Mouse (Mus musculus): Measurements from ENCODE around the gene Ddx5.
"Not testable (repeated sequence)": the region's sequence is repeated elsewhere in the genome, so short reads cannot be mapped to it uniquely, and the experiment has no call there.

Gene Ddx5

DNA sequence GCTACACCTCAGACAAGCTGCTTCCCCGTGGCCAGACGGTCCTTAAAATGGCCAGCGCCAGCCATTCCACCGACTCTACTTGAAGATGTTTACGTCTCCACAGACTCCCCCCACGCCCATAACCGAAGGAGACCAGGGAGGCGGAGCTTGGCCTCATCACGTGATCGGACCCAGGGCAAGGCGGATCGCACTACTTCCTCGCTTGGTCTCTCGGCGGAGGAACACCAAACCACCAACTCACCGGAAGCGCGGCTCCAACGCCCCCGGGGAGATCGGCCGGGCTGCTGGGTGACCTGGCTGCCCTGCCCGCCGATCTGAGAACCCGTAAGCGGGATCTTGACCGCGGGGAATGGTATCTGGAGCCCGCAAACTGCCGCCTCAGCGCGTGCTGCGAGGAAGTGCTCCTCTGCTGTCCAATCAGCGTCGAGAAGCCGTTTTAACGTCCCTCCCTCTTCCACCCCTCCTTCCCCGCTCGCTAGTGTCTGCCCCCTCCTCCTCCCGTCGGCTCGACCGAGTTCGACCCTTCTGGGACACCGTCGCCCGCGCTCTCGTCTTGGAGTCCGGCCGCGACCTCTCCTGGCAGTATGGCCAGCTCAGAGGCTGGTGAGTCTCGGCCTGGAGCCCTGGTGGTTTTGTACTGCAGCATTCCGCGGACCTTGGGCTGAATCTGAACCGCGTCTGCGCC lies at the start of gene Ddx5, which contains the start of gene Cep95:
Gene Ddx5, minus strand, starts transcription at position 411 of the 685 bp plus-strand sequence.
Gene Cep95, plus strand, starts transcription at position 478 of the 685 bp plus-strand sequence.
- peak; percentile 98 for DNase-seq (ENCODE audit: low read depth, low spot score)

DNA sequence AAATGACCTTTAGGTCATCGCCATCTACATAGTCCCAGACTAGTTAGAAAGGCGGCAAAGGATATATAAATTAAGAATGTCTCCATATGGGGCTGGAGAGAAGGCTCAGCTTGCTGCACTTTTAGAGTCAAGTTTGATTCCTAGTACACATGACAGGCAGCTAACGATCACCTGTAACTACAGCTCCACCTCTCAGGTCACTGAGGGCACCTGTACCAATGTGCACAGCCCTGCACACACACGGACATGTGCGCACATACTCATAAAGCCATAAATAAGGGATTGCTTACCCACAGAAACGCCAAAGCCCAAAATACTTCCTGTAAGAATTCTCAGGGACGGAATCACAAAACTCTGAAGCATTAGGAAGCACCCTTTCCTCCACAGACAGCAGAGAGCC lies 39.1 kb upstream of the Ddx5 start:
- DNase-seq (ENCODE audit: low read depth, low spot score): no peak

DNA sequence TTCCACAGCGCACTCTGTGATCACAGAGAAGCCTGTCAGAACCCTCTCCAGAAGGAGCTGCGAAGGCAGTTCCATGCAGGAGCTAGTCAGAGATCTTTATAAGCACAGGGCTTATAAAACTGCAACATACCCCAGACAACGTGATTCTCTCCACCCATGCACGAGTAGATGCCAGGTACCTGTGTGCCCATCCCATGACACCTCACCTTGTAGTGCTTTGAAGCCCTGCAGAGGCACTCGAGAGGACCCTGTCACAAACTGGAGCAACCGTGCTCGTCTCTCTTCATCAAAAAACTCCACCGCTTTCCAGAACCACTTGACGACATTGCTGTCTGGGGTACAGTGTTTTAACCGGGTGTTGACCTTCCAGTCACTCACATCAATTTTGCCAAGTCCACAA lies 35.4 kb upstream of the Ddx5 start:
- DNase-seq (ENCODE audit: low read depth, low spot score): no peak

DNA sequence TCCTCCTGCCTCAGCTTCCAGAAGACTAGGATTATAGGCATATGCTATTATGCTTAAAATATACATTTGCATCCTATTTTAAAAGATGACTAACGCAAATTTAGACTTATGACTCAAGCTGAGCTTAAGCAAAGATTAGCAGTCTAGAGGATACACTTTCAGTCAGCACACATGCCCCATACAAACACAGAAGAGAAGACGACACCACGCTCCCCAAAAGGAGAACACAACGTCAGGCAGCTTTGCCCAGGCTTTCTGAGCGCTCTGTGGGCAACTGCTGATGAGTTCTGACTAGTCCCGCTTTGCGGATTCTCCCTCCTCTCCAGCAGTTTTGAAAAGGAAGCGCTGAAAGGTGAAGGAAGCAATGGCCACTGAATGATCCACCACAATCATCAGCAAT lies 34.8 kb upstream of the Ddx5 start:
- DNase-seq (ENCODE audit: low read depth, low spot score): no peak

GRCm38 (mm10) chr11:106822911-106823310 lies 33.9 kb upstream of the Ddx5 start:
- DNase-seq (ENCODE audit: low read depth, low spot score): no peak

DNA sequence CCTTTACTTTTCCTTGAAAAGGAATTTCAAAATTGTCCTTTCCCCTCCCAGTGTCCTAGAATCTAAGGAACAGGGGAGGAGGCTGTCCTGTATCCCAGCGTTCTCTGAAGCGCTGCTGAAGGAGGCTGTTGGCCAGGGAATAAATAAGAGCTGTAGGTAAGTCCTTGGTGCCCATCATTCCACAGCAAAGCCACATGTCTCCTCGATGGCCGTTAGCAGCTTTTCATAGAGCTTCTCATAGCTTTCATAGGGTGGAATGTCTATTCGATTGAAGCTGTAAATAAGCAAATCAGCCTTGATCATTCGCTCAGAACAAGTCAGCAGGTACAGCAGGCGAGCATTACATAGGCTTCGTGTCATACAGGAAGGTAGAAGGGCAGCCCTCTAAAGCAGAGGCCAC lies 33.5 kb upstream of the Ddx5 start:
- no peak for DNase-seq (ENCODE audit: low read depth, low spot score)

GRCm38 (mm10) chr11:106821397-106821796 lies 32.4 kb upstream of the Ddx5 start:
- no peak for DNase-seq (ENCODE audit: low read depth, low spot score)

GRCm38 (mm10) chr11:106820972-106821371 lies 32.0 kb upstream of the Ddx5 start:
- DNase-seq (ENCODE audit: low read depth, low spot score): peak; percentile 44

DNA sequence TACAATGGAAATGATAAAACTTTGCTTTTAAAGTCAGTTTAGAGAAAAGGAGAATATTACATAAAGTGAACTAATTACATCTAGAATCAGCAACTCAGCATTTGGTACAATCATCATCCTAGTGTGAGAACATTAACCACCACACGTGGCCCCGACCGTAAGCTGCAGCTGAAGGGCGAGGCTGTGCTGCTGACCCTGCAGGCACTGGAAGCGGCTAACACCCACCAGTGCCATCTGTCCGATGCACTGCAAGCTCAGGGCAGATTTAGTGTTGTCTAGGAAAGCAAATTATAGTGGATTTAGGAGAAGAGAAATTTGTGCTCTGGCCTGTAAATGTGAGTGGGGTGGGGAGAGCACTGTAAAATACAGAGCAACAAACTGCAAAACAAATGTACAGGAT lies 31.3 kb upstream of the Ddx5 start:
- DNase-seq (ENCODE audit: low read depth, low spot score): no peak

- DNase-seq (ENCODE audit: low read depth, low spot score): no peak
Measured at GRCm38 (mm10) chr11:106819595-106819994, 30.6 kb upstream of the Ddx5 start.

DNA sequence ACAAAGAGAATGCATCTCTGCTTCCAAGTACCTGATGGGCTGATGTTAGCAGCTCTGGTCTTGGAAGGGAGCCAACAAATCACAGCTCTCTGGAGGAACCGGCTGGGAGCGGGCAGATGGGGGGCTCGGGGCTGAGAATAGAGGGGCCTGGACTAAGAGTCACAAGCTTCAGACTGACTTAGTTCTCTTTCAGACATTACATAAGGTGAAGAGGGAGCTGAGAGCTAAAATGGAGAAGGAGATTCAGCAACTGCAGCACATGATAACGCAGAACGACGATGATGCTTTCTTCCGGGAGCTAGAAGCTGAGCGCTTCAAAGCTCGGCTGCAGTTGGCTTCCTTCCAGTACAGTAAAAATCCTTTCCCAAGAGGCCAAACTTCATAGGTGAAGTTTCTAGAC lies 29.4 kb upstream of the Ddx5 start:
- no peak for DNase-seq (ENCODE audit: low read depth, low spot score)

GRCm38 (mm10) chr11:106817808-106818207 lies 28.8 kb upstream of the Ddx5 start:
- no peak for DNase-seq (ENCODE audit: low read depth, low spot score)

- no peak for DNase-seq (ENCODE audit: low read depth, low spot score)
Measured at GRCm38 (mm10) chr11:106817156-106817555, 28.2 kb upstream of the Ddx5 start.

GRCm38 (mm10) chr11:106816316-106816715 lies 27.3 kb upstream of the Ddx5 start:
- no peak for DNase-seq (ENCODE audit: low read depth, low spot score)

- DNase-seq (ENCODE audit: low read depth, low spot score): no peak
Measured at GRCm38 (mm10) chr11:106815761-106816160, 26.8 kb upstream of the Ddx5 start.

DNA sequence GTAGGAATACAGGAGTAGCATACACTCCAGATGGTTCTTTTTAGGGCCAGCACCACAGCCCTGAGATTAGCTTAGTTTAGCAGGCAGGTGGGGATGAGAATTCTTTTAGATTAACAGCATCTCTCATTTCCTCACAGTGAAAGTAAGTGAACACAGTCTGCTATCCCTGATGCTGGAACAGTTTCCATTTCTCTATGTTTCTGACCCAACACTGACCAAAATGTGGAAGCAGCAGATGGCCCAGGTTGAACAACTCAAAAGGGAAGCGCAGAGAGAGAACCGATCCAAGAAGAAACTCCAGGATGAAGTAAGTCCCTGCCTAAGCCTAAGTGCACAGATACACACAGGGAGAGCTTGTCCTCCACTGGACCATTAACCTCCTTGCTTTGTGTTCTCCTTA lies 26.3 kb upstream of the Ddx5 start:
- DNase-seq (ENCODE audit: low read depth, low spot score): no peak

DNA sequence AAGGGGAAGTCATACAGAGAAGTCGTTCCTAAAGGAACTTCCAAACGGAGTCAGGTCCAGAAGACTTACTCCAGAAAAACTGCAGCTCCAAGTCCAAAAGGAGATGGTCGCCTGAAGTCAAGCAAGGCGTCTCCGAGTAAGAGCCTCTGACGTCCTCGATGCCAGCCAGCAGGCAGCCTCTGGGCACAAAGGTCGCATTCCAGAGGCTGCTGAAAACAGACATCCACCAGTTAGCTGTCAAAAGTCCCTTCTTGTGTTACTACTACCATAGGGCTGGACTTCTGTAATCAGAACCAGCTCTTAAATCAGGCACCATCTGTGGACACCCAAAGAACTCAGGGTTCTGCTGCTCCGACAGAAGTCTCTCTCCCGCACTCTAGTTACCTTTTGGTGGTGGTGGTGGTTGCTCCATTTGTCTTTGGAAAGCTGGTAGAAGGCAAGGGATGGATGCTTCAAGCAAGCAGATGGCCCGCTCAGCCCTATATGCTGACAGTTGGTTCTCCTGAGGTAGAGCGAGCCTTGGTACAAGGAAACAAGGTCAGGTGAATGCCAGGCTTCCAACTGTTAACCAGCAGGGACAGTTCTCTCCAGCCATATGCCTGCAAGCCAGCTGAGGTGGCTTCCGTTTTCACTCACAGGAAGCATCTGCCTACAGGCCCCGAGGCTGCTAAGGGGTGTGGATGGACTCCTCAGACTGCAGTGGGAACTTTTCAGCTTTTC lies 25.8 kb upstream of the Ddx5 start:
- no peak for DNase-seq (ENCODE audit: low read depth, low spot score)

DNA sequence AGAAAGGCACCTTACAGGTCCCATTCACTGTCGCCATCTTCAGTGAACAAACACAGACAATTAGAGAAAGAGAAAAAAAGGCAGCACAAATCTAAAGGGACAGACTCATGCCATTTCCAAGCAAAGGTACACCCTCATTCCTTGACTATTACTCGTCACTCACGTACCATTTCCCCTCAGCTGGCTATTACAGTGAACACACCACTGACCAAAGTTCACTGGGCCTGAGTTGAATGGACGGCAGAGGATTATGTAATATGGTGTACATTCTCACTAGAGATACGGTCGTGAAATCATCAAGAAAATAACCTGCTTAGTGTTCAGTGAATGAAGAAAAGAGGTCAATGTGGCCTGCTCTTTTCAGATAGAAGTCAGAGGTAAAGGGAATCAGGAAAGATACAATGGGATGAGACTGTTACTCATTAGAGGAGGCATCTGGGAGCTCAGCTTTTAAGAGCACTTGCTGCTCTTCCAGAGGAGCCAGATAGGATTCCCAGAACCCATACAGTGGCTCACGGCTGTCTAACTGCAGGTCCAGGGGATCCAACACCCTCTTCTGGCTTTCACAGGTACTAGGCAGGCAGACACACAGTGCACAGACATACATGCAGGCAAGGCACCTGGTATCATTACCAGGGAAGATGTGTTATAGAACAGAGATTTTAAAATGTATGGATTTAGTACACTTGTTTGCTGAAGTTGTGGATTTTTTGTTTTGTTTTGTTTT lies 23.6 kb upstream of the Ddx5 start:
- DNase-seq (ENCODE audit: low read depth, low spot score): no peak

- DNase-seq (ENCODE audit: low read depth, low spot score): not testable (repeated sequence)
Measured at GRCm38 (mm10) chr11:106807442-106807841, 18.5 kb upstream of the Ddx5 start.

- no peak for DNase-seq (ENCODE audit: low read depth, low spot score)
Measured at GRCm38 (mm10) chr11:106802069-106802627, 13.2 kb upstream of the Ddx5 start.

GRCm38 (mm10) chr11:106795679-106796078 lies 6.7 kb upstream of the Ddx5 start:
- peak; percentile 96 for DNase-seq (ENCODE audit: low read depth, low spot score)

DNA sequence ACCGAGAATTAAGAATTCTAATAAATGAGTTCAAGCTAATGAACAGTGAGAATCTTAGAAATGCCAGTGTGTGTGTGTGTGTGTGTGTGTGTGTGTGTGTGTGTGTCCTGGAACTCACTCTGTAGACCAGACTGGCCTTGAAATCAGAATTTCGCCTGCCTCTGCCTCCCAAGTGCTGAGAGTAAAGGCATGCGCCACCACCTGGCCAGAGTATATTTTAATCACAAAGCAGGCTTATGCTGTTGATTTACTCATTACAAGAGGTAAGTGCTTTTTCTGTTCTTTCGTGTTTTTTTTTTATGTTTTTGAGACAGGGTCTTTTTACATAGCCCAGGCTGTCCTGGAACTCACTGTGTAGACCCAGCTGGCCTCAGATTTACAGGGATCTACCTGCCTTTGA lies 4.9 kb upstream of the Ddx5 start:
- peak; percentile 49 for DNase-seq (ENCODE audit: low read depth, low spot score)
